Mouse (Mus musculus) heart, adult 2 months (tissue): Measurements from ENCODE around the gene Unc5c. TPM values are rescaled to one million over a fixed set of nuclear protein-coding genes. Genes with fewer than 3 reads are reported as not detected.

Experiments
- DNase-seq, 2 experiments: peaks; one replicate each; pipeline ENCODE4 v3.0.0; 2021
- H3K27ac ChIP-seq: fragments of 200-600 bp; 2 replicates; pipeline ENCODE4 v1.8.1; 2022
- H3K27me3 ChIP-seq: fragments of 200-500 bp; 2 replicates; pipeline ENCODE4 v1.6.1; 2012; ENCODE audit warnings: mild to moderate bottlenecking, low read length, inconsistent platforms, mixed read lengths; ENCODE audit not compliant: control insufficient read depth, insufficient read depth
- H3K36me3 ChIP-seq: fragments of 200-500 bp; 2 replicates; pipeline ENCODE4 v1.6.1; 2012; ENCODE audit warnings: low read length, inconsistent platforms; ENCODE audit not compliant: control insufficient read depth, insufficient read depth
- H3K4me1 ChIP-seq: fragments of 200-500 bp; 2 replicates; pipeline ENCODE4 v1.6.1; 2011; ENCODE audit warnings: low read length; ENCODE audit not compliant: control insufficient read depth, insufficient read depth
- H3K4me3 ChIP-seq: fragments of 200-600 bp; 2 replicates; pipeline ENCODE4 v1.8.1; 2022
- H3K79me2 ChIP-seq: fragments of 200-500 bp; replicated peaks from 2 replicates; pipeline ENCODE4 v1.6.1; 2012; ENCODE audit warnings: mild to moderate bottlenecking, inconsistent platforms, low read length, moderate library complexity, mixed read lengths; ENCODE audit not compliant: control insufficient read depth, insufficient read depth
- H3K9ac ChIP-seq: fragments of 200-500 bp; 2 replicates; pipeline ENCODE4 v1.6.1; 2012; ENCODE audit warnings: low read depth, mild to moderate bottlenecking, control low read depth, inconsistent platforms, low read length, mixed read lengths
- CTCF ChIP-seq: fragments of 200-600 bp; IDR thresholded peaks from 2 replicates; pipeline ENCODE4 v1.8.1; 2022; ENCODE audit warnings: antibody characterized with exemption, mild to moderate bottlenecking, moderate library complexity
- EP300 ChIP-seq: fragments of 200-500 bp; IDR thresholded peaks from 2 replicates; pipeline ENCODE4 v1.6.1; 2011; ENCODE audit warnings: low read depth, low read length, control low read depth; ENCODE audit not compliant: insufficient read depth
- POLR2A ChIP-seq: fragments of 200-500 bp; IDR thresholded peaks from 2 replicates; pipeline ENCODE4 v1.6.1; 2011; ENCODE audit warnings: mild to moderate bottlenecking, low read depth, low read length, control low read depth; ENCODE audit not compliant: insufficient read depth
- WGBS: fragments of 180-500 bp; shearing (Covaris S2); methylation state at CpG from one replicate; pipeline ENCODE4 v1.1.7; 2018; 5-methylcytosine and 5-hydroxymethylcytosine counted together
- intact Hi-C: fragments of 180-260 bp; cut with DNase I; formaldehyde crosslinking; loops from one replicate; pipeline ENCODE4 v1.15.1; 2025
- polyA plus RNA-seq: library from polyadenylated mRNA; depleted of rRNA; stranded (reverse); fragments of >200 nt; gene quantifications from 2 replicates; pipeline ENCODE4 v1.2.3, GENCODE M21; 2012
- total RNA-seq, 2 experiments: library from RNA; stranded (reverse); gene quantifications; 2 replicates each; pipeline ENCODE4 v1.2.3; 2021

Gene Unc5c
- total and polyA plus RNA-seq, 3 experiments: 0.25 to 0.32 (median 0.26) TPM

DNA sequence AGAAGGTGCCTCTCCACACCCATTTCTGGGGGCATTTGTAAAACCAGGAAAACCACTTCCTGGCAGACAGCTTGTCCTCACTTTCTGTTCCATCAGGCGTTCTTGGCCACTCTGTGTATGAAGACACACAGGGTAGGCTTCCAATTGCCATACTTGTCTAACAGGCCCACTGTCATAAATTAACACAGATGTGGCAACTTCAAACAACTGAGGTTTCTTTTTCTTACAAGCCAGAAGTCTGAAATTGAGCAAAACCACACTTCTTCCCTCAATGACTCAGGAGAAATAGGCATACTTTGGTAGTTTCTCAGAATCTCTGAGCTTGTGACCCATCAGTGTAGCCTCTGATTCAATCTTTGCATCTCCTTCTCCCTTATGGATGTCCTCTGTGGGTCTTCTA lies 225.7 kb downstream of the Unc5c start:
- H3K79me2 ChIP-seq: no peaks in the 10 kb centered on the region
- H3K9ac ChIP-seq: no peak overlapping the region
- no peaks in the 10 kb centered on the region for H3K27me3 ChIP-seq
- H3K4me1 ChIP-seq: no peaks in the 10 kb centered on the region
- H3K36me3 ChIP-seq: no peaks in the 10 kb centered on the region
- H3K4me3 ChIP-seq: no peak overlapping the region
- no peak overlapping the region for H3K27ac ChIP-seq
- intact Hi-C loops: no loop called here
- no peak for TF ChIP-seq CTCF
- no peak for DNase-seq
- 58% methylated on average over 1 of the region's 1 CpGs for WGBS

- Histone ChIP-seq H3K27ac (no peak overlapping the region), H3K4me1 (no peaks in the 10 kb centered on the region), H3K9ac (no peak overlapping the region), H3K4me3 (no peak overlapping the region), H3K36me3 (no peaks in the 10 kb centered on the region), H3K27me3 (no peaks in the 10 kb centered on the region), H3K79me2 (no peaks in the 10 kb centered on the region)
- 54% methylated on average over 3 of the region's 3 CpGs for WGBS
- no peak for TF ChIP-seq POLR2A
- TF ChIP-seq CTCF: no peak
- TF ChIP-seq EP300: no peak
- no peak for DNase-seq
- intact Hi-C loops: no loop called here
Observed at GRCm38 (mm10) chr3:141691418-141691817, 226.4 kb downstream of the Unc5c start.

DNA sequence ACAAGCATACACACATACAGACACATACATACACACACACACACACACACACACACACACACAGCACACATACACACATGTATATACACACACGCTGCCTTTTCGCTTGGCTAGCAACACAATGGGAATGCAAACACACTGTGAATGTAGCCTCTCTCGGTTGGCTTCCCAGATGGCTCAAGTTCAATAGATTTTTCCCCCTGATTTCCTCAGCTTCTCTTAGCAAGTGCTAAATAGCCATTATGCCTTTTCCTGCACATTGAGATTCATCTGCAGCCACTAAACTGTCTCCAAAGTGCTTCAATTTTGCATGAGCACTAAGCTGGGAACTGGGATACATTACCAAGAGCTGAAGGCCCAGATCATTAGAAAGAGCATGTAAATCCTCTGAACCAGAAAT lies 226.8 kb downstream of the Unc5c start:
- no peaks in the 10 kb centered on the region for H3K27me3 ChIP-seq
- no peaks in the 10 kb centered on the region for H3K4me1 ChIP-seq
- intact Hi-C loops: no loop called here
- no peak for TF ChIP-seq POLR2A
- no peak for TF ChIP-seq CTCF
- no peak for TF ChIP-seq EP300
- WGBS: 69% methylated on average over 3 of the region's 3 CpGs
- DNase-seq: no peak
- no peak overlapping the region for H3K27ac ChIP-seq
- no peak overlapping the region for H3K4me3 ChIP-seq
- H3K79me2 ChIP-seq: no peaks in the 10 kb centered on the region
- H3K36me3 ChIP-seq: no peaks in the 10 kb centered on the region
- H3K9ac ChIP-seq: no peak overlapping the region

GRCm38 (mm10) chr3:141699177-141699576 lies 234.2 kb downstream of the Unc5c start:
- no peak overlapping the region for H3K4me3 ChIP-seq
- no peak for TF ChIP-seq CTCF
- TF ChIP-seq EP300: no peak
- no peak for TF ChIP-seq POLR2A
- H3K9ac ChIP-seq: no peak overlapping the region
- H3K36me3 ChIP-seq: no peaks in the 10 kb centered on the region
- no peaks in the 10 kb centered on the region for H3K4me1 ChIP-seq
- intact Hi-C loops: no loop called here
- H3K27ac ChIP-seq: no peak overlapping the region
- no peaks in the 10 kb centered on the region for H3K27me3 ChIP-seq
- DNase-seq: no peak
- H3K79me2 ChIP-seq: no peaks in the 10 kb centered on the region

DNA sequence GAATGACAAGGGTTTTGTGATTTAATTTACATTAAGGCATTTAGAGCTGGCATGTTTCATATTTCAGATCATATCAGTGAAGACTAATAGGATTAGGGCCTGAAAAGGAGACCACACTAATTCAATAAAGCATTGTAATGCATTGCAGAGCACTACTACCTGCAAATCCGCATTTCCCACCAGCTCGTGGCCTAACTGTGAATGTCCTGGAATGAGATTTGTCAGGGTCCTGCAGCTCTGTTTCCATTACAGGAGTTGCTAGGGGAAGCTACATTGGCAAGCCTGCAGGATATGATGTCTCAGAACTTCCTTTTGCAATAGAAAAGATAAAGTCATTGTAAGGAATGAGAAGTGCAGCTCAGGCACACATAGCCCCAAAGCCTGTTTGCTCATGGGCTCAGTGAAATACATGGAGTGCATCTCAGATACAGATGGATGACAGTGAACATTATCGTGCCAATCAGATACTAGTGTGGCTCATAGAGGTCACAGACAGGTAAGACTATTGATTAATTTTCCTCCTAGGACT lies 236.4 kb downstream of the Unc5c start:
- WGBS: 48% methylated on average over 3 of the region's 3 CpGs
- Histone ChIP-seq H3K36me3 (no peaks in the 10 kb centered on the region), H3K27me3 (no peaks in the 10 kb centered on the region), H3K27ac (no peak overlapping the region), H3K79me2 (no peaks in the 10 kb centered on the region), H3K4me3 (no peak overlapping the region), H3K4me1 (no peaks in the 10 kb centered on the region), H3K9ac (no peak overlapping the region)
- intact Hi-C loops: no loop called here
- no peak for DNase-seq
- TF ChIP-seq EP300 (no peak), POLR2A (no peak), CTCF (no peak)

DNA sequence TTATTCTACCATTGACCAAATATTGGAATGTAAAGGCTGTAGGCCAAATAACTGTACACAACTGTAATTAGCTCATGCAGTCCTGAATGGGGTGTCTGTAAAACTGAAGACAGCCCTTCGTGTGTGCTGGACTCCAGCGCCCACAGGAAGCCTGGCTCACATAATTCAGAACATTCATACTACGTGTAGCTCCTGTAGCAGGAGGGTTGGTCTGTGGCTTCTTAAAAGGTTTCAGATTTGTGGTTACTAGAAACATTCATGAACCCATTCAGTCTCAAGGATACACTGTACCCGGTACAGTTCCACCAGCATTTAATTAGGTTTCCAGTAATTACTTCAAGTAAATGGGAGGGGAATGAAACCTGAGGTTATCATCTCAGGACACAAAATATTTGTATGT lies 246.6 kb downstream of the Unc5c start:
- intact Hi-C loops: no loop called here
- H3K27ac ChIP-seq: no peak overlapping the region

GRCm38 (mm10) chr3:141716371-141716770 lies 251.4 kb downstream of the Unc5c start:
- TF ChIP-seq EP300 (no peak), CTCF (no peak), POLR2A (no peak)
- Histone ChIP-seq H3K4me3 (no peak overlapping the region), H3K36me3 (no peaks in the 10 kb centered on the region), H3K9ac (no peak overlapping the region), H3K79me2 (no peaks in the 10 kb centered on the region), H3K4me1 (no peaks in the 10 kb centered on the region), H3K27ac (no peak overlapping the region), H3K27me3 (no peaks in the 10 kb centered on the region)
- intact Hi-C loops: no loop called here
- no peak for DNase-seq
- 48% methylated on average over 4 of the region's 4 CpGs for WGBS

More for the DNA sequence above, 246.6 kb downstream of the Unc5c start:
- no peak for TF ChIP-seq POLR2A
- no peak for TF ChIP-seq CTCF
- no peak for TF ChIP-seq EP300
- Histone ChIP-seq H3K4me3 (no peak overlapping the region), H3K9ac (no peak overlapping the region), H3K4me1 (no peaks in the 10 kb centered on the region), H3K79me2 (no peaks in the 10 kb centered on the region), H3K36me3 (no peaks in the 10 kb centered on the region), H3K27me3 (no peaks in the 10 kb centered on the region)
- 72% methylated on average over 4 of the region's 4 CpGs for WGBS
- no peak for DNase-seq
